Mouse (Mus musculus) cerebellum, adult 2 months (tissue): ENCODE data around the gene Dnaaf1.

ENCODE experiments used
- CTCF ChIP-seq: fragments of 200-500 bp; IDR thresholded peaks from 2 replicates; pipeline ENCODE4 v1.5.1; 2011; ENCODE audit warnings: low read depth, mild to moderate bottlenecking, control low read depth, low read length, moderate library complexity, borderline replicate concordance; ENCODE audit not compliant: insufficient read depth
- POLR2A ChIP-seq: fragments of 200-500 bp; IDR thresholded peaks from 2 replicates; pipeline ENCODE4 v1.6.1; 2011; ENCODE audit warnings: low read length, control low read depth, borderline replicate concordance; ENCODE audit not compliant: insufficient read depth

DNA sequence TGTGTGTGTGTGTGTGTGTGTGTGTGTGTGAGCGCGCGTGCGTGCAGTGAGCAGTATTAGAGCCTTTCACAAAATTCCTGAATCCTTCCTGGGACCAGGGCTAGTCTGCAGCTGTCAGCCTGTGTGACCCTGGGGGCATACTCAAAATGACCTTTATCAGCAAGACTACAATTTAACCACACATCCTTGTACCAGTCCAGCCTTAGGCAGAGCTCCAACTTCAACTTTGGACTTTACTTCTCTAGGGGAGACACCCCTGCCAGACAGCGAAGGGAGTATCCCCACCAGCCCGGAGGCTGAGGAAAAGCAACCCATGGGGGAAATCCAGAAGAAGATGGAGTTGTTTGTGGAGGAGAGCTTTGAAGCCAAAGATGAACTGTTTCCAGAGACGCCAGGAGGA, 16.4 kb downstream of the Dnaaf1 start:
- TF ChIP-seq CTCF (no peak), POLR2A (no peak)
